Mouse (Mus musculus) C3H10T1/2 (cell line): ENCODE results near the gene Tapt1. TPM values are rescaled to one million over a fixed set of nuclear protein-coding genes. Genes with fewer than 3 reads are reported as not detected.

Experiments
- polyA plus RNA-seq, 2 experiments: library from polyadenylated mRNA; unstranded; fragments of >200 nt; fragmentation: generic; extraction: Trizol; gene quantifications; one replicate each; pipeline ENCODE4 v1.2.1; 2012; ENCODE audit warnings: missing spikeins in 2 of 2

The Tapt1 gene
- polyA plus RNA-seq: 10 to 100 TPM in 1 of 2 experiments, 1 to 10 TPM in 1; 1.1 to 11.1 TPM

DNA sequence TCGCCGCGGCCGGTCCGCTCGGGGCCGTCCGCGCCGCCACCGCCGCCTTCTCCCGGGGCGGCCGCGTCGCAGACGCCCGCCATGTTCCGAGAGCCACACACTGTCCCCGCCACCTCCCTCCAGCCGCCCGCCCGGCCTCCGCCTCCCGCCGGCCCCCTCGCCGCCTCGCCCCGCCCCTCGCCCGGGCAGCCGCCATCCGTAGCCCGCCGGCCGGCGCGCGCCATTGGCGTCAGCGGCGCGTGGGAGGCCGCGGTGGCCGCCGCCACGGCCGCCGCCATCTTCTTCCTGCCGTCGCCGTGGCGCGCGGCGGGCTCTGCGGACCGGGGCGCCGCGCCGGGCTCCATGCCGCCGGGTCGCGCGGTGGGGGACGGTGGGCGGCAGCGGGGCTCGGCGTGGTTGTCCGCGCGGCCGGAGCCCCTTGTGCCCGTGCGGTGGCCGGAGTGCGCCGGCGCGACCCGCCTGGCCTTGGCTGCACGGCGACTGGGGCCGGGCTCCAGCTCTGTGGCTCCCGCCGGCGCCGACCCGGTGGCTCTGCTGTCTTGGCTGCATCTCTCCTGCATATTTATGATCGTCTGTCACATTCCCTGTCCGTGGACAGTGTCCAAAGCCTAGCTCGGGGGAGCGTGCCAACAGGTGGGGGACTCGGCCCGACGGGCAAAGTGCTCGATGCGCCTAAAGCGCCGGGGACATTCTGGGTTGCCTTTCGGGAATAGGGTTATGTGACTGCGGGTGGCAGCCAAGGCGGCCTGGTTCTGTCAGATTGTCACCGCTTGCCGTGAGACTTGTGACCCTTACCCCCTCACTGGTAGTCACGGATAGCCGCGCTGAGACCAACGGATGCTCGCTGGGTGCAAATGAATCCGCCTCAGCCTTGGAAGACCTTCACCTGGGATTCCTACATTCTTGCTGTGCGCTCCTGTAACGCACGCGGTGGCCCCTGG lies at the start of gene Tapt1:
Gene Tapt1, minus strand, starts transcription at position 106 of the 941 bp plus-strand sequence.

Other genes starting within 250 kb of the Tapt1 start
- gene Fgfbp1, start 244.8 kb downstream of the Tapt1 start, polyA plus RNA-seq: under 1 TPM; 0.02 to 0.04 TPM
- gene Prom1, start 124.6 kb downstream of the Tapt1 start, polyA plus RNA-seq: not detected